Mouse (Mus musculus): ENCODE data around the gene Prm2.

Gene Prm2

DNA sequence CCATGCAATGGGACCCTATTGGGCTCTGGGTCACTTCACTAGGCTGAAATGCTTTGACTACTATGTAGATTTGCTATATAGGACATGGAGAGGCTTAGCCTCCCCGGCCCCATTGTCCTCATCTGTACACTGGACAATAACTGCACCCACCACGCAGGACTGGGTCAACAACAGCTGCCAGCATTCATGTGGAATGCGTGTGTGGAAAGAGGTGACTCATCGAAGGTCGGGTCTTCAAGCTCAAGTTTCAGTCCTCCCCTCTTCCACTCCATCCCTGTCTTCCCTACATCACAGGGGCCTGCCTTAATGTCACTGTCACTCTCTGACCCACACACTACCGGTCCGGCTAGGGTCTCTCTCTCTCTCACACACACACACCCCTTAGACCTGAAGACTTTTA, 19.6 kb downstream of the Prm2 start:
- DNase-seq (ENCODE audit: low spot score in 2 of 2): no peak

GRCm38 (mm10) chr16:10774726-10775125, 21.2 kb downstream of the Prm2 start:
- DNase-seq (ENCODE audit: low spot score in 2 of 2): no peak

GRCm38 (mm10) chr16:10773543-10773942, 22.4 kb downstream of the Prm2 start:
- DNase-seq (ENCODE audit: low spot score in 2 of 2): no peak

GRCm38 (mm10) chr16:10771769-10772510, 24.0 kb downstream of the Prm2 start:
- DNase-seq (ENCODE audit: low spot score in 2 of 2): peak in 1 of 2 experiments; percentile 18

DNA sequence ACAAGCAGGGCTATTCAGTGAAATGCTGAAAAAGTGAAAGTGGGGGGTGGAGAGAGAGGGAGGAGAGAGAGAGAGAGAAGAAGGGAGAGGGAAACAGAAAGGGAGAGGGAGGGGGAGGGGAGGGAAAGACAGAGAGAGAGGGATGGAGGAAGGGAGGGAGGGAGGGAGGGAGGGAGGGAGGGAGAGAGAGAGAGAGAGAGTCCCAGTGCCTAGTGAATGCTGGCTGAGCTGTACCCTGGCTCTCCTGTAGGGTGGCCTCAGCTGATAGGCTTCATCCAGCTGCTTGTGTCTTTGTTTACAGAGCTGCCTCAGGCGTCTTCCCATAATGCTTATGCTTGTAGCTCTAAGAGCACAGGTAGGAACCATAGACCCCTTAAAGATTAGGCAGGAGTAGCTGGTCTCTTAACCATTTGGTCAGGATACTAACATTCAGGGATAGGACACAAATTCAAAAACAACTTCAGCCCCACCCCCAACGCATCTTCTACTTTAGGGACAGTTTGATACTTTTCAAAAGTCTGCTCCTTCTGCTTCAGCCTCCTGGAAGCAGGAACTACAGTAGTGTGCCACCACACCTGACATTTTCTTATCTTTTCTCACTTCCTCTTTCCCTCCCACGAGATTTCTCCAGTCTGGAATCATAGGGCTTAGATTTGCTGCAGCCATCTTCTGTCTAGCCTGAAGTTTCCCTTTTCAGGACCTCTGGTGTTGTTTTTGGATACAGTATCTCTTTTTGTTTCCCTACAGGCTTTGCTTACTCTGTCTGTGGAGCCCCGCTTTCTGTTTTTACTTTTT, 25.2 kb downstream of the Prm2 start:
- DNase-seq (ENCODE audit: low spot score in 2 of 2): no peak

DNA sequence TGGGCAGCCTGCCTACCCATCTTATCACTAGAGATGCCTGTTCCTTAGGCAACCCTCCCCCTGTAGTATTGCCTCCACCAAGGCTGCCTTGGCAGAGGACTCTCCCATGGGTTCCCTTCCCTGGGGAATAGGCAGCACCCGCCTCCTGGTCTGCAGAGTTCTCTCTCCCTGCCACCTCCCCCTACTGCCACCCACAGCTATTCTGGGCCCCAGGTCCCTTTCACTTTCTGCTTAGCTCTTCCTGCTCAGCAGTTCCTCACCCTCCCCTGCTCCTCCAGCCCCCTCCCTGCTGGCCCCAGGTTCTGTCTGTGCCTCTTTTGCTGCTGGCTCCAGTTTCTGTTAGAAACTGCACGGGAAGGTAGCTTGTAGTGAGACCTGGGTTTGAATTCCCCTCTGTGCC, 26.3 kb downstream of the Prm2 start:
- peak in 1 of 2 experiments; percentile 26 for DNase-seq (ENCODE audit: low spot score in 2 of 2)

DNA sequence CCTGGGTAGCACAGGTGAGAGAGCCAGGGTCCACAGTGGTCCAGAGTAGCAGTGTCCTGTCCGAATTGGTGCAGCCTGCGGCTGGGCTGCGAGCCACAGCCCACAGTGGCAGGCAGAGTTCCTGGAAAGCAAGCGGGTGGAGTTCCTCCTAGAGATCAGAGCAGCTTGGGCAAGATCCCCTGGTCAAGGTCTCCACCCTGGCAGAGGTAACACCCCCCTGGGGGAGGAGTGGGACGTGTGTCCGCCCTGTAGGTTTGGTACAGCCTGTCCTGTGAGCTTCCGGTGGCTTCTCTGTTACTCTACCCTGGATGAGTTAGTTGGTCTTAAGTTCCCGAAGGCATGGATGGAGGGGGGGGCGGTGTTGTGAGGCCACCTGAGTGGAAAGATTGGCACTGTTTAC, 27.1 kb downstream of the Prm2 start:
- no peak for DNase-seq (ENCODE audit: low spot score in 2 of 2)

- DNase-seq (ENCODE audit: low spot score in 2 of 2): peak; percentile 29 to 74
Observed at GRCm38 (mm10) chr16:10767158-10767557, 28.8 kb downstream of the Prm2 start.

DNA sequence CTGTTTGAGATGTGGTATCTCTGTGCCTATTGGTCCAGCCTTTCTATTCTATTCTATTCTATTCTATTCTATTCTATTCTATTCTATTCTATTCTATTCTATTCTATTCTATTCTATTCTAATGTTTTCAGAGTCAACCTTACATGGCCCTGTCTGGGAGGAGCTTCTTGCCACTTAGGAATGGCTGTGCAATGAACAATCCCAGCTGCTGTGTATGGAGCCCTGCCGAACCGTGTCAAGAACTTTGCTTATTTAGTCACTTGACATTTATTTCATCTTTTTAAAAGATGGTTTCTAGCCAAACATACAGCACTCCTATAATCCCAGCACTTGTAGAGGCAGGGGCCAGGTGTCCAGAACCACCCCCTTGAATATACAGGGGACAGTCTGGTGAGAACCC, 31.6 kb downstream of the Prm2 start:
- DNase-seq (ENCODE audit: low spot score in 2 of 2): no peak

DNA sequence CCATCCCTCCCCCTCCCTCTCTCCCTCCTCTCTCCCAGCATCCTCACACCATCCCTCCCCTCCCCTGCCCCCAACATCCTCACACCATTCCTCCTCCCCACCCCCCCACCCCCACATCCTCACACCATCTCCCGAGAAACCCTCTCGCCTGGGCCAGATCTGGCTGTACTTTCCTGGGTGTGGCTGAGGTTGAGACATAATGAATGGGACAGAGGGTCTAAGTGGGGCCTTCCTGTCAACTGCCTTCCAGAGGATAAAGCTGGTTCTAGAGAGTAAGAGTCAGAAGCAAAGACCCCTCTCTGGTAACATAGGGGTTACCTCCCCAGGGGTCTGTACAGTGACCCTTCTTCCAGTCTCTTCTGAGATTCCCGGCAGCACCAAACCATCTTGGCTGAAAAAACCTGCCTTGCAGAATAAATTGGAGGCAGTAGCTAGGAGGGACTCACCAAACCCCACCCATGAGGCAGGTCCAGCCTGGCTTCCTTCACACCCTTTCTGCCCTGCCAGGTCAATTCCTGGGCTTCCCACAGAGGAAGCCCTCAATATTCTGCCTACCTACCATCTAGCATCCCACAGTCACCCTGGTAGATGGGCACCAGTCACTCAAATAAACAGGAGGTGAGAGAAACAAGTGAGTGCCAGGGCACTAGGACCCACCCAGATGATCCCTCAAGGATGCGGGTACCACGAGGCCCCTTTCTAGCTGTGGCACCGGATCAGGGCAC, 32.2 kb downstream of the Prm2 start:
- DNase-seq (ENCODE audit: low spot score in 2 of 2): no peak

- DNase-seq (ENCODE audit: low spot score in 2 of 2): no peak
Observed at GRCm38 (mm10) chr16:10762569-10763180, 33.3 kb downstream of the Prm2 start.

DNA sequence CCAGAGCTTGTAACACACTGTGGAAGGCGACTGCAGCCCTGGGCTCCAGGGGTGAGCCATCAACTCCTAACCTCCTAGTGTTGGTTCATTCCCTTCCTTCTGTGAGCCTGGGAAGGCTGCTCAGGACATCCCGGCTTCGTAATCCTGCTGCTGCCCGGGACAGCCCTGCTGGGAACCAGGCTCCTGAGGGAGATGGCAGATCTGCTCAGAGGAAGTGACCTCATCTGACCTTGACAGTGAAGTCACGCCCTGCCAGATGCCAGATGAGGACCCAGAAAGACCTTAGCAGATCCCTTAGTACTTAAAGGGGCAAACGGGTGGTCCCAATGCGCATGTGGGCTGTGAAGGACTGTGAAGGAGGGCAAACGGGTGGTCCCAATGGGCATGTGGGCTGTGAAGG, 34.8 kb downstream of the Prm2 start:
- no peak for DNase-seq (ENCODE audit: low spot score in 2 of 2)

DNA sequence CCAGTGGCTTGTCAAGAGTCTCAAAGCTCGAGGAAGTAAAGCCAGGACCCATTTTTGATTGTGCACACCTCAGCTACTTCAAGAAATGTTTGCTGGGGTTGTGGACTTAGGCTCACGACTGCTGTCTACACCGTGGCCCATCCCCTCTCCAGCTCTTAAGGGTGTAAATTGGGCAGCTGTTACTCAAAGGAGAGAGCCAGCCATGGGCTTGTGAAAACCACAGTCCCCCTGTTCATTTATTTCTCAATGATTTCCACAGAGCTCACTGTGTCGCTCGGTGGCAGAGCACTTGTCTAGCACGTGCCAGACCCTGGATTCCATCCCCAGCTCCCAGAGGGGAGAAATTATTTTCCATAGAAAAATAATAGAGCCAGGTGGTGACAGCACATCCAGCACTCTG, 39.8 kb downstream of the Prm2 start:
- DNase-seq (ENCODE audit: low spot score in 2 of 2): no peak

- DNase-seq (ENCODE audit: low spot score in 2 of 2): no peak
Observed at GRCm38 (mm10) chr16:10754521-10755296, 41.2 kb downstream of the Prm2 start.

DNA sequence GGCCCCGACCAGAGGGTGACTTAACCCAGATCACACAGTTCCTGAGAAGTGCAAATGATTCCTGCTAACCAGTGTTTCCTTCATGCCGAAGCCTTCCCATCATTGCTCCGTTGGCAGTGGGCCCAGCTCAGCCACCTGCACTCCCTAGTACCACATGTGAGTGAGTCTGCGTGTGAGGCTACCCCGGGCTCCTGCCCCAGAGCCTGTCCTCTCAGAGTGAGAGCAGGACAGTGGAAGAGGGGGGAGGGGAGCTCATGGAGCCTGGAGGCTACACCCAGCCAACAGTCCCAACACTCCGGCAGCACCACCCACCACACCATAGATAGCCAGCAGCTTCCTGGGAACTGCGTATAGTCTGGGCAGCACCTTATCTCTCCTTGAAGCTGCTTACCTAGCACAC, 46.1 kb downstream of the Prm2 start:
- no peak for DNase-seq (ENCODE audit: low spot score in 2 of 2)

GRCm38 (mm10) chr16:10749226-10749625, 46.7 kb downstream of the Prm2 start:
- no peak for DNase-seq (ENCODE audit: low spot score in 2 of 2)
